Mouse (Mus musculus) inflammation-experienced regulatory T-cells, adult 6 months (primary cell): Measurements from ENCODE around the gene Aplp2. TPM values are rescaled to one million over a fixed set of nuclear protein-coding genes. Genes with fewer than 3 reads are reported as not detected.

Experiments used
- ATAC-seq: one replicate; pipeline ENCODE4 v1.8.0; 2017
- polyA plus RNA-seq, 3 experiments: library from polyadenylated mRNA; unstranded; fragments of 100-300 nt; shearing (Covaris generic); gene quantifications; one replicate each; pipeline ENCODE4 v1.2.1; 2017

Gene Aplp2
- polyA plus RNA-seq: 100 to 1,000 TPM in 1 of 3 experiments, 10 to 100 TPM in 2; 65.4 to 108 (median 70.8) TPM

DNA sequence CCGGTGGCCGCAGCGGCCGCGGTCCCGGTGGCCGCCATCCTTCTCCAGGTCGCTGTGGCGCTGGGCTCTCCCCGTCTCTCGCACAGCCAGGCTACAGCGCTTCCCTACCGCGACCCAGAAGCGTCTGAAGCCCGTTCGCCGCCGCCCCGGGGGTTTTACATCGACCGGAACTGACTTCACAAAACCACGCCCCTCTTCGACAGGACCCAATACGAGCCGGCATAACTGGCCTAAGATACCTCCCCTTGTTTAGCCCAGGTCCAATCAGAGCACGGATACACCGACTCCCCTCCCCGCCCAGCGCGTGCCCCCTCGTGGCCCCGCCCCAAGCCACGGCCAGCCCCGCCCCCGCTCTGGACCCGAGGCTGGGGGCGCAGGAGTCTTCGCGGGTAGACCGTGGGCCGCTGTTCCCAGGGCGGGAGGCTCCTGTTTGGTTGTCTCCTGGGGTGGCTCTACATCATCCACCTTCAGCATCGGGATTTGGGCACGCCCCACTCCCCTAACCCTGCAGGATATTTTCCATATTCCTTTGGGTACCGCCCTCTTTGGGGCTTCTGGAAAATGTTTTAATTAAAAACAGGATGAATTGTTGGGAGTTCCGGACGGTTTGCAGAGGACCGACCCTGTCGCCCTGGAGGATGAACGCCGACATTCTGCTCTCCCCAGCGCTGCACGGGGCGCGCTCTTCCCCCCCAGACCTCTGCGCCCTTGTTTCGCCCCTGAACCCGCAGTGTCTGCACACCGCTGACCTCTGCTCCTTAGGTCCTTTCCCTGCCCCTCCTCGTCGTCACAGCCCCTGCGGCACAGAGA lies at the start of gene Aplp2:
Gene Aplp2, minus strand, starts transcription at position 126 of the 810 bp plus-strand sequence.
- ATAC-seq: peak; percentile 98

- no peak for ATAC-seq
Measured at GRCm38 (mm10) chr9:31260219-31260618, 48.6 kb upstream of the Aplp2 start.

- ATAC-seq: no peak
Measured at GRCm38 (mm10) chr9:31258237-31258636, 46.6 kb upstream of the Aplp2 start.

DNA sequence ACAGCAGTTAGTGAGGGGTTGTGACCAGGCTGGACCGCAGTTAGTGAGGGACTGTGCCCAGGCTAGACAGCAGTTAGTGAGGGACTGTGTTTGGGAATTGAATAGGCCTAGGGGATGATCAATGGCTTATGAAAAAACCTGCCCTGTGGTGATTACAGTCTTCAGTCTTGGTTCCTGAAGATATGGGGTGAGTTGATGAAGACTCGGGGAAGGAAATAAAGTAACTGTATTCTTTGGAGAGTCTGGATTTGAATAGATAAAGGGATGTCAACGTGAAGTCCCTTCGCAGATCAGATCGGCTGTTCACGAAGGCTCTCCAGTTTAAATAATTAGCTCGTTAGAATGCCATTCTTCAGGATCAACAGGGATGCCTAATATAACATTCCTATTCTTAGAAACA lies 44.3 kb upstream of the Aplp2 start:
- ATAC-seq: no peak

- peak; percentile 88 for ATAC-seq
Measured at GRCm38 (mm10) chr9:31254697-31255004, 43.0 kb upstream of the Aplp2 start.

- ATAC-seq: no peak
Measured at GRCm38 (mm10) chr9:31253866-31254696, 42.5 kb upstream of the Aplp2 start.

DNA sequence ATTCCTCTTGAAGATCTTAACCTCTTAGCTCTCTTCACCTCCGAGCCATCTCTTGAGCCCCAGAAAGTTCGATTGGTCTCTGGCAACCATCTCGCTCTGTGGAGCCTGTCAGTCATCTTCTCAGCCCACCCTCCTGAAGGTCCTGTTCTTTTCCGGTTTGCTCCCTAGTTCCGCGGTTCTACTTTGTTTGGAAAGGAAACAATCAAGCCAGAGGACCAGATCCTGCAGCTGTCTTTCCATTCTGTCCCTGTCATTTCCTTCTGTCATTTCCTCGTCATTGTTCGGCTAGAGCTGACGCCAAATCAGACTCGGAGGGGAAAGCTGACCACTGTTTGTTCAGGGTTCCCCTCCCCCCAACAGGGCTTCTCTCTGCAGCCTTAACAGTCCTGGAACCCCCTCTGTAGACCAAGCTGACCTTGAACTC lies 41.7 kb upstream of the Aplp2 start:
- no peak for ATAC-seq

- ATAC-seq: peak; percentile 36
Measured at GRCm38 (mm10) chr9:31252182-31252799, 40.7 kb upstream of the Aplp2 start.

- ATAC-seq: no peak
Measured at GRCm38 (mm10) chr9:31247447-31248220, 36.0 kb upstream of the Aplp2 start.

GRCm38 (mm10) chr9:31246421-31246820 lies 34.8 kb upstream of the Aplp2 start:
- no peak for ATAC-seq

- no peak for ATAC-seq
Measured at GRCm38 (mm10) chr9:31245006-31245405, 33.4 kb upstream of the Aplp2 start.

DNA sequence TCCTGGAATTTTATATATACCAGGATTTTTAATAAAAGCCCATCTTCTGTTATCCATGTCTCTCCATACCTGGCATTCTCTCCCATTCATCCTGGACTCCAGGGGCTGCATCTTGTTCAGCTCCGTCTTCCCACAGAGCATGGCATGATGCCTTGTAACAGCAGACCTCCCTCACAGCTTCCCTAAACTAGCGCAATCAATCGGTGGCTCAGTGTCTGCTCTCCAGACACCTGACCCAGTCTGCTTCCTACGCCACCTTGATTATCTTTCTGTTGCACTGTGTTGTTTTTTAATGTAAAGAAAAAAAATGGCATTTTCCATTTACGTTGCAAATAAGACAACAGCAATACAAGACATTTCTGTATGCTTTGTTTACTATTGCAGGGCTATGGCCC lies 32.3 kb upstream of the Aplp2 start:
- ATAC-seq: no peak

DNA sequence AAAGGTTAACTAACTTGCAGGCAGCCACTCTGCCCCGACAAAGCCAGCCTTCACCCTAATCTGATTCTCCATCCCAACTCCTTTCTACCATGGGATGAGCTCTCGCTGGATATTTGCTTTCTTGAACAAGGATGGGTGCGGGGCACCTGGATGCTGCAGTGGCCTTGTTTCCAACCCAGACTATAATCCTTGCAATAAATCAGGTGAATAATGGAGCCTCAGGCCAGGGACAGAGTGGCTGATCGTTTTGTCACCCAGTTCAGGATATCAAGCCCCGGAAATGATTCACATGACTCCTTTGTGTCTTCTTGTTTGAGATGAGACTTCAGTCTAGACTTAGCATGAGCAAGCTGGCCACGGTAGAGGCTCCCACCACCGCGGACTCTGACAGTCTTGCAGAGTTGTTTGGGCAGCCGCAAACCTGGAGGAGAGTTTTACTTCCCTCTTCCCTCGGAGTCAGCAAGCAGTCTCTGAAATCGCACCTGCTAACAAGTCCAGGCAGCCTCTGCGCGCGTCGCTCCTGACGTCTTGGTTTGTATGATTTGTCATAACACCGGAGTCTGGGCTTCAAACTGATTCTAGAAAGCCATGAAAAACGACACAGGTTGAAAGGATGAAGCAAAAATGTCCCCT lies 31.8 kb upstream of the Aplp2 start:
- no peak for ATAC-seq

GRCm38 (mm10) chr9:31241208-31241699 lies 29.6 kb upstream of the Aplp2 start:
- no peak for ATAC-seq

DNA sequence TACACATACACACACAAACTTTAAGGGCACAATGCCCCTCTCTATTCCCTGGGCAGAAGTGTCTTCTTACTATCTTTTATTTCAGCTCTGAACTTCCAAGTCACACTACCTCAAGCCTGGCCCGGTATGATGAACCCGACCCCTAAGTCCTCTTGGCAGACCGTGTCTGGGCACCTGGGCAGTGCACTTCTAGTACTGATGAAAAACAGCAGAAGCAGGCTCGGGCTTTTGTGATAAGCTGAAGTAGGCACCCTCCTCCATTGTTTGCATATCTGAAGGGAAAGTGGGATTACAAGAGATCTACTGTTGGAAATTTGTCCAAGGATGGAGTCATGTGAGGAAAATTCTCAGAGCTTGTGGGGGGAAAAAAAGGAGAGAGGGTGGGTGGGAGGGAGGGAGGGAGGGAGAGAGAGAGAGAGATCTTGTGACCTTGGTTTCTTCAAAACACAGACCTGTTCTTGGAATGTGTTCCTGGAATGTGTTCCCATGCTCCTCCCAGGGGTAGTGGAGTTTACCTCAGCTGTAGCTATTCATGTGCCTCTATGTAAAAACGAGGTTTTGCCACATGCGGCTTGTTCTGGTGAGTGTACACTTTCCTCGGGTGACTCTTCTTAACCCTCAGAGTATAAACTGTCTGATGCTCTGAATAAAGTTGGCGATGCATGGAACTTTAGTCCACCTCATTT lies 29.1 kb upstream of the Aplp2 start:
- no peak for ATAC-seq

DNA sequence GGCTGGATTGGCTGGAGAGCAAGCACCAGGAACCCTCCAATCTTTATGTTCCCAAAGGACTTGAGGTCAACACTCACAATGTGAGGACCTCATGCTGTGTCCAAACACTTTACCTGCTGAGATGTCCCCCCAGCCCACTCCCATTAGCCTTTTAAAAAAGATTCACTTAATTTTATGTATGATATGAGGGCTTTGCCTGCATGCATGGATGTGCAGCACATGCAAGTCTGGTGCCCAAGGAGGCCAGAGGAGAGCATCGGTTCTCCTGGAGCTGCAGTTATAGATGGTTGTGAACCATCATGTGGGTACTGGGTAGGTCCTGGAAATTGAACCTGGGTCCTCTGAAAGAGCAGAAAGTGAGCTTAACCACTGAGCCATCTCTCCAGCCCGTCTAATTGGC lies 27.9 kb upstream of the Aplp2 start:
- ATAC-seq: no peak

DNA sequence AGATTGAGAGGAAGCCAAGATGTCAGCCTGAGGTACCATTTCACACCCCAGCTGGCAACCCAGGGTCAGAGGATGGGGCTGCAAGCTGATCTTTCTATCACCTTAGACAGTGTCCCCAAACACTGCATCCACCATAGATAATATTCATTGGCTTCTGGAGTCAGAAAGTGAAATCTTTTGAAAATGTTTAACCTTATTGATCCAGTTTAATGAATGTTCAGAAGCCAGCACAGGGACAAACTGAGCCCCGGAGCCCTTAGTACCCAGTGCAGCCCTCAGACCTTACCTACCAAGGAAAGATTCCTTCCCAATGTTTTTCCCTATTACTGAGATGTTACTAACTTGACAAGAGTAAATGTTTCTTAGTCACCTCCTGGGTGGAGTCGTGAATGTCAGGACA lies 26.9 kb upstream of the Aplp2 start:
- ATAC-seq: no peak

DNA sequence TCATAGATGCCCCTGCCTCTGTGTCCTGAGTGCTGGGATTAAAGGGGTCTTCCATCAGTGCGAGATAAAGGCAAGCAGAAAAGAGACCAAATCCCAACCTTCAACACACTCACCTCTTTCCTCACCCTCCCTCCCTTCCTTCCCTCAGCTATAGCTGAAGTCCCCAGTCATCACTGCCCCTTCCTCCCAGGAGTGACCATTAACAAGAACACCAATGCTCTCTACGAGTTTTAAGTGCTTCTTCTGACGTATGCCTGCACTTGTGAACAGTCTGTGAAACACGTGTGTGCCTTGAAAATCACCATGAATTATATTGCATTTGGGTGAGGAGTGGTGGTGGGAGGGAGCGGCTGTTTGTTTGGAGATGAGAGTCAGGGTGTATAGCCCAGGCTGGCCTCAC lies 24.5 kb upstream of the Aplp2 start:
- no peak for ATAC-seq

DNA sequence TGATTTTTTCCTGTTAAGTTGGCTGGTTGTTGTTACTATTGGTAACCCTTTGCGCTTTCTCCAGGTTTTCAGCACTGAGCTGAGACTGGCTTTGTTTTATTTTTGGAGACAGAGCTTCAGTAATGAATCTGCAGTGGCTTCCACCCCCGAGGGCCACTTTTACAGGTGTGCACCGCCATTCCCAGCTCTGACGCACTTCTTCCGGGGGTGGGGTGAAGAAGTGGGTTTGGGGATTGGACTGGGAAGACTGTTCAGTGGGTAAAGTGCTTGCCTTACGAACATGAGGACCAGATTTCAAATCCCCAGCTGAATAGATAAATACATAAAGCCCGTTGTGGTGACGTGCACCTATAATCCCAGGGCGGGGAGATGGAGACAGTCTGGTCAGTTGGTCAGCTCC lies 23.9 kb upstream of the Aplp2 start:
- no peak for ATAC-seq

DNA sequence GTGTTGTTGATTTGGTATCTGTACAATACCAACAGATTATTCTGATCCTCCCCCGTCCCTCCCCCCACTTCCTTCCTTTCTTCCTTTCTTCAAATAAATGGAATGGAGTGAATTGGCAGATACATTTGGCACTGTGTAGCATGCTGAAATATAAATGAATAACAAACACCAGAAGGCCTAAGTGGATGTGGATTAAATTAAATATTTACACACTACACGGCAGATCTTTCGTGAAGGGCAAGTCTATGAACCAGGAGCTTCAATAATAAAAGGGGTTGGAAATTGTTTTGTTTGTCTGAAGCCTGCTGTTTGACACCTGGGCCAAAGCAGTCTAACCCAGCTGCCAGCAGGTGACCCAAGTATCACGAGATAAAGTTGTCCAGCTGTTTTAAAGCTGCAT lies 23.4 kb upstream of the Aplp2 start:
- ATAC-seq: no peak

- ATAC-seq: no peak
Measured at GRCm38 (mm10) chr9:31226541-31226940, 14.9 kb upstream of the Aplp2 start.
